Mouse (Mus musculus): ENCODE measurements around the gene Trafd1. TPM values are rescaled to one million over a fixed set of nuclear protein-coding genes. Genes with fewer than 3 reads are reported as not detected.

Gene Trafd1
- polyA plus RNA-seq (2014; fragmentation: Nextera tagmentation; extraction: Ambion mirVana), result 129 and 140 TPM in 2 replicates

- WGBS, result under 1% methylated on average over 33 of the region's 45 CpGs
- Histone ChIP-seq H3K9ac (ENCODE audit: low read length) (peak within 1 kb of the TSS; percentile 85), H3K36me3 (ENCODE audit: control insufficient read depth, insufficient read depth, low read length) (peaks cover 22% of the 10 kb centered on the region), H3K4me2 (ENCODE audit: low read length) (peak within 1 kb of the TSS; percentile 70), H3K4me1 (ENCODE audit: control insufficient read depth, insufficient read depth, low read length) (peaks cover 10% of the 10 kb centered on the region), H3K27ac (ENCODE audit: low read depth, low read length) (peak within 1 kb of the TSS; percentile 86), H3K4me3 (ENCODE audit: low read depth, low read length) (peak within 1 kb of the TSS; percentile 78), H3K9me3 (replicated peaks; ENCODE audit: control insufficient read depth, low read length) (no peaks in the 10 kb centered on the region), H3K27me3 (replicated peaks; ENCODE audit: control insufficient read depth, insufficient read depth, low read length) (peaks cover 6% of the 10 kb centered on the region; the same call in 1 of the 2 replicates)
- peak; percentile 98 for ATAC-seq
- DNase-seq (ENCODE audit: low spot score), result peak; percentile 96
These were observed at the start of gene Trafd1 for GRCm38 (mm10) chr5:121385461-121386119. Gene Trafd1 (minus strand): TSS chr5:121385632.

DNA sequence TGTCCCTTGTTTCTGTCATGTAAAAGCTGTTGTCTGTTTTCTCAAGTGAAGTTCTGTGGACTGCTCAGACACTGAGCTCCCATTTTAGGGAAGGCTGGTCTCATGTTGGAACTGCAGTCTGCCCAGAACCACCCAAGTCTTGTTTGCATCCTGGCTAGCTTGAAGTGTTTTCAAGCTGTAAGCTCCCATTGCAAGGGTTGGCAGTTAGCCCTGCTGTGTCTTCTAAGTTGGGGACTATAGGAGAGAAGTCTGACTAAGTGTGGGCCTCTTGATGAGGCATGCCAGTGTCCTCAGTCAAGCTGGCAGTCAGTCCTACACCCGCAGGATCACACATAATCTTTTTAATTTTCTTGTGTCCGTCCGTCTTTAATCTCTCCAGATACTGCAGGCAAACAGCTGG lies 43.5 kb upstream of the Trafd1 start:
- DNase-seq (ENCODE audit: low spot score), result no peak
- Histone ChIP-seq H3K27me3 (replicated peaks; ENCODE audit: control insufficient read depth, insufficient read depth, low read length) (no peaks in the 10 kb centered on the region), H3K9ac (ENCODE audit: low read length) (no peak overlapping the region), H3K36me3 (ENCODE audit: control insufficient read depth, insufficient read depth, low read length) (peaks cover 97% of the 10 kb centered on the region), H3K9me3 (replicated peaks; ENCODE audit: control insufficient read depth, low read length) (no peaks in the 10 kb centered on the region), H3K4me2 (ENCODE audit: low read length) (no peak overlapping the region), H3K27ac (ENCODE audit: low read depth, low read length) (no peak overlapping the region), H3K4me1 (ENCODE audit: control insufficient read depth, insufficient read depth, low read length) (no peaks in the 10 kb centered on the region), H3K4me3 (ENCODE audit: low read depth, low read length) (no peak overlapping the region)
- ATAC-seq, result no peak
- 97% methylated on average over 3 of the region's 3 CpGs for WGBS

- DNase-seq (ENCODE audit: low spot score) (no peak), ATAC-seq (no peak)
- no peak overlapping the region for H3K9ac ChIP-seq (ENCODE audit: low read length)
- no peaks in the 10 kb centered on the region for H3K9me3 ChIP-seq (replicated peaks; ENCODE audit: control insufficient read depth, low read length)
- peaks cover 92% of the 10 kb centered on the region for H3K36me3 ChIP-seq (ENCODE audit: control insufficient read depth, insufficient read depth, low read length)
- H3K27ac ChIP-seq (ENCODE audit: low read depth, low read length), result no peak overlapping the region
- H3K4me3 ChIP-seq (ENCODE audit: low read depth, low read length), result no peak overlapping the region
- H3K4me1 ChIP-seq (ENCODE audit: control insufficient read depth, insufficient read depth, low read length), result no peaks in the 10 kb centered on the region
- H3K4me2 ChIP-seq (ENCODE audit: low read length), result no peak overlapping the region
- 91% methylated on average over 10 of the region's 10 CpGs for WGBS
- H3K27me3 ChIP-seq (replicated peaks; ENCODE audit: control insufficient read depth, insufficient read depth, low read length), result no peaks in the 10 kb centered on the region
These were observed 37.9 kb upstream of the Trafd1 start for GRCm38 (mm10) chr5:121423297-121423696.

- WGBS, result 88% methylated on average over 6 of the region's 6 CpGs
- Histone ChIP-seq H3K4me2 (ENCODE audit: low read length) (no peak overlapping the region), H3K27ac (ENCODE audit: low read depth, low read length) (no peak overlapping the region), H3K27me3 (replicated peaks; ENCODE audit: control insufficient read depth, insufficient read depth, low read length) (no peaks in the 10 kb centered on the region), H3K36me3 (ENCODE audit: control insufficient read depth, insufficient read depth, low read length) (peaks cover 92% of the 10 kb centered on the region), H3K9me3 (replicated peaks; ENCODE audit: control insufficient read depth, low read length) (no peaks in the 10 kb centered on the region), H3K4me3 (ENCODE audit: low read depth, low read length) (no peak overlapping the region), H3K9ac (ENCODE audit: low read length) (no peak overlapping the region), H3K4me1 (ENCODE audit: control insufficient read depth, insufficient read depth, low read length) (no peaks in the 10 kb centered on the region)
- no peak for DNase-seq (ENCODE audit: low spot score)
- ATAC-seq, result no peak
These were observed 37.4 kb upstream of the Trafd1 start for GRCm38 (mm10) chr5:121422787-121423186.

- DNase-seq (ENCODE audit: low spot score) (no peak), ATAC-seq (no peak)
- H3K4me2 ChIP-seq (ENCODE audit: low read length), result no peak overlapping the region
- no peaks in the 10 kb centered on the region for H3K9me3 ChIP-seq (replicated peaks; ENCODE audit: control insufficient read depth, low read length)
- no peak overlapping the region for H3K9ac ChIP-seq (ENCODE audit: low read length)
- no peak overlapping the region for H3K4me3 ChIP-seq (ENCODE audit: low read depth, low read length)
- WGBS, result 95% methylated on average over 9 of the region's 9 CpGs
- no peaks in the 10 kb centered on the region for H3K4me1 ChIP-seq (ENCODE audit: control insufficient read depth, insufficient read depth, low read length)
- peaks cover 92% of the 10 kb centered on the region for H3K36me3 ChIP-seq (ENCODE audit: control insufficient read depth, insufficient read depth, low read length)
- H3K27me3 ChIP-seq (replicated peaks; ENCODE audit: control insufficient read depth, insufficient read depth, low read length), result no peaks in the 10 kb centered on the region
- H3K27ac ChIP-seq (ENCODE audit: low read depth, low read length), result no peak overlapping the region
These were observed 35.3 kb upstream of the Trafd1 start for GRCm38 (mm10) chr5:121420721-121421120.

DNA sequence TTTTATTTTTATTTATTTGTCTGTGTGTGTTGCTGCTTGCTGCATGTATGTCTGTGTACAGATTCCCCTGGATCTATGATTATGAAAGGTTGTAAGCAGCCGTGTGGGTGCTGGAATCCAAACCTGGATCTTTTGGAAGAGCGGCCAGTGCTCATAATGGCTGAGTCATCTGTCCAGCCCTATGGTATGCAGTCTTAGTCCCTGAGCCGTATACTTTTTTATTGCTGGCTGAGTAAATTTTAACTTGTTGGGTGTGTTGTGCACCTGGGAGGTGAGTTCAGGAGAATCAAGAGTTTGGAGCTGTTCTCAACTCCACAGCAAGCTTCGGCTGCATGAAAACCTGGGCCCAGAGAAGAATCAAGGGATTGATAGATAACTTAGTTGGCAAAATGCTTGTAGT lies 25.5 kb upstream of the Trafd1 start:
- H3K27ac ChIP-seq (ENCODE audit: low read depth, low read length), result no peak overlapping the region
- 94% methylated on average over 4 of the region's 4 CpGs for WGBS
- H3K4me1 ChIP-seq (ENCODE audit: control insufficient read depth, insufficient read depth, low read length), result no peaks in the 10 kb centered on the region
- DNase-seq (ENCODE audit: low spot score) (no peak), ATAC-seq (no peak)
- no peak overlapping the region for H3K4me3 ChIP-seq (ENCODE audit: low read depth, low read length)
- no peaks in the 10 kb centered on the region for H3K27me3 ChIP-seq (replicated peaks; ENCODE audit: control insufficient read depth, insufficient read depth, low read length)
- no peaks in the 10 kb centered on the region for H3K9me3 ChIP-seq (replicated peaks; ENCODE audit: control insufficient read depth, low read length)
- no peak overlapping the region for H3K9ac ChIP-seq (ENCODE audit: low read length)
- H3K4me2 ChIP-seq (ENCODE audit: low read length), result no peak overlapping the region
- peaks cover 85% of the 10 kb centered on the region for H3K36me3 ChIP-seq (ENCODE audit: control insufficient read depth, insufficient read depth, low read length)

GRCm38 (mm10) chr5:121407856-121408255 lies 22.4 kb upstream of the Trafd1 start:
- Histone ChIP-seq H3K4me2 (ENCODE audit: low read length) (no peak overlapping the region), H3K27ac (ENCODE audit: low read depth, low read length) (no peak overlapping the region), H3K9ac (ENCODE audit: low read length) (no peak overlapping the region), H3K9me3 (replicated peaks; ENCODE audit: control insufficient read depth, low read length) (no peaks in the 10 kb centered on the region), H3K27me3 (replicated peaks; ENCODE audit: control insufficient read depth, insufficient read depth, low read length) (no peaks in the 10 kb centered on the region), H3K36me3 (ENCODE audit: control insufficient read depth, insufficient read depth, low read length) (peaks cover 62% of the 10 kb centered on the region), H3K4me3 (ENCODE audit: low read depth, low read length) (no peak overlapping the region), H3K4me1 (ENCODE audit: control insufficient read depth, insufficient read depth, low read length) (no peaks in the 10 kb centered on the region)
- DNase-seq (ENCODE audit: low spot score) (no peak), ATAC-seq (no peak)
- WGBS, result 93% methylated on average over 8 of the region's 8 CpGs

GRCm38 (mm10) chr5:121400849-121401248 lies 15.4 kb upstream of the Trafd1 start:
- Histone ChIP-seq H3K4me3 (ENCODE audit: low read depth, low read length) (no peak overlapping the region), H3K27ac (ENCODE audit: low read depth, low read length) (no peak overlapping the region), H3K9ac (ENCODE audit: low read length) (no peak overlapping the region), H3K4me2 (ENCODE audit: low read length) (no peak overlapping the region), H3K9me3 (replicated peaks; ENCODE audit: control insufficient read depth, low read length) (no peaks in the 10 kb centered on the region), H3K27me3 (replicated peaks; ENCODE audit: control insufficient read depth, insufficient read depth, low read length) (no peaks in the 10 kb centered on the region), H3K4me1 (ENCODE audit: control insufficient read depth, insufficient read depth, low read length) (peaks cover 4% of the 10 kb centered on the region; the same call in 1 of the 2 replicates), H3K36me3 (ENCODE audit: control insufficient read depth, insufficient read depth, low read length) (peaks cover 13% of the 10 kb centered on the region; the same call in 1 of the 2 replicates)
- ATAC-seq (no peak), DNase-seq (ENCODE audit: low spot score) (no peak)
- 91% methylated on average over 5 of the region's 5 CpGs for WGBS

- no peak for DNase-seq (ENCODE audit: low spot score)
- H3K4me2 ChIP-seq (ENCODE audit: low read length), result no peak overlapping the region
- peaks cover 4% of the 10 kb centered on the region; the same call in 1 of the 2 replicates for H3K4me1 ChIP-seq (ENCODE audit: control insufficient read depth, insufficient read depth, low read length)
- no peaks in the 10 kb centered on the region for H3K27me3 ChIP-seq (replicated peaks; ENCODE audit: control insufficient read depth, insufficient read depth, low read length)
- no peak overlapping the region for H3K9ac ChIP-seq (ENCODE audit: low read length)
- ATAC-seq, result no peak
- H3K36me3 ChIP-seq (ENCODE audit: control insufficient read depth, insufficient read depth, low read length), result peaks cover 13% of the 10 kb centered on the region; the same call in 1 of the 2 replicates
- no peaks in the 10 kb centered on the region for H3K9me3 ChIP-seq (replicated peaks; ENCODE audit: control insufficient read depth, low read length)
- no peak overlapping the region for H3K4me3 ChIP-seq (ENCODE audit: low read depth, low read length)
- no peak overlapping the region for H3K27ac ChIP-seq (ENCODE audit: low read depth, low read length)
- WGBS, result 78% methylated on average over 5 of the region's 5 CpGs
These were observed 14.6 kb upstream of the Trafd1 start for GRCm38 (mm10) chr5:121400064-121400463.
